Mouse (Mus musculus): ENCODE data around the gene A630010A05Rik.
"Not testable (repeated sequence)": the region's sequence is repeated elsewhere in the genome, so short reads cannot be mapped to it uniquely, and the experiment has no call there.

A630010A05Rik gene

GRCm38 (mm10) chr16:14562017-14562416 lies at the start of gene A630010A05Rik:
A630010A05Rik (plus strand) TSS chr16:14562317.
- no peak for DNase-seq (ENCODE audit: low spot score in 2 of 2)

- no peak for DNase-seq (ENCODE audit: low spot score in 2 of 2)
These were observed 26.4 kb upstream of the A630010A05Rik start for GRCm38 (mm10) chr16:14535766-14536165.

- not testable (repeated sequence) for DNase-seq (ENCODE audit: low spot score in 2 of 2)
These were observed 4.9 kb upstream of the A630010A05Rik start for GRCm38 (mm10) chr16:14557191-14557590.
